Mouse (Mus musculus): ENCODE data around the gene Tmbim6. TPM values are rescaled to one million over a fixed set of nuclear protein-coding genes. Genes with fewer than 3 reads are reported as not detected.

Gene Tmbim6
- 100 to 1,000 TPM; 336 to 365 (median 345) TPM for total RNA-seq (2022)

DNA sequence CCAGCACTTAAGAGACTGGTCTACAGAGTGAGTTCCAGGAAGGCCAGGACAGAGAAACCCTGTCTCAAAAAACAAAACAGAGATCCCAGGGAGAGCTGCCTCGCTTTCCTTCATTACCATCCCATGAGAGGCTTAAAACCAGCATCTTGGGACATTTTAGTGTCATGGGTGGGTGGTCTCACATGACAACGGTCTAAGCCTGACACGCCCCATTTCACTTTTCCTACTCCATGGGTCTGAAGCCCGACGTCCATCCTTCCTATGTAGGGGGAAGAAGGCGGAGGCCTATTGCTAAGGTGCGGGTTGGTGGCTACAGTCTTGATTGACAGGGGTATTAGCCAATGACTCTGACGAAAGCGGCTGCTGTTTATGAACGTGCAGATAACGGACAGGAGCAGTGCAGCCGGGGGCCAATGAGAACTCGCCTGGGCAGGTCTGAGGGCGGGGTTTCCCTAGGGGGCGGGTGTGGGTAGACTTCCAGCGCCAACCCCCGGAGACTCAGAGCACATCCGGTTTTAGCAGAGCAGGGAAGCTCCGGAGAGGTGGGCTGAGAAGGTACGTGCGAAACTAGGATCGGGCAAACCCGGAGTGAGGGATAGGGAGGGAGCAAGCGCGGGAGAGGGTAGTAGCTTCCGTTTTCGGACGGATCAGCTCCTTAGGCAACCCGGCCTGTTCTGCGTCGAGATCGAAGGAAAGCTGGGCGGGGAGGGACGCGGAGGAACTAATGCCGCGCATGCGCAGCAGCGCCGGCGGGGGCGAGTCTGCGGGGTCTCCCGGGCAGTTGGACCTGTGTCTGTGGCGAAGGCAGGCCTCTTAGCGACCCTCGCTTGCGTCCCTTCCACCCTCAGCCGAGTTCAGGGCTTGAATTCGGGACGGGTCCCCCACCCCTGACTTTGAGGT is at the start of gene Tmbim6:
Gene Tmbim6 (plus strand): TSS at position 397 of the 900 bp plus-strand sequence.
- peak; percentile 96 to 100 for DNase-seq (ENCODE audit: low spot score in 2 of 2)

DNA sequence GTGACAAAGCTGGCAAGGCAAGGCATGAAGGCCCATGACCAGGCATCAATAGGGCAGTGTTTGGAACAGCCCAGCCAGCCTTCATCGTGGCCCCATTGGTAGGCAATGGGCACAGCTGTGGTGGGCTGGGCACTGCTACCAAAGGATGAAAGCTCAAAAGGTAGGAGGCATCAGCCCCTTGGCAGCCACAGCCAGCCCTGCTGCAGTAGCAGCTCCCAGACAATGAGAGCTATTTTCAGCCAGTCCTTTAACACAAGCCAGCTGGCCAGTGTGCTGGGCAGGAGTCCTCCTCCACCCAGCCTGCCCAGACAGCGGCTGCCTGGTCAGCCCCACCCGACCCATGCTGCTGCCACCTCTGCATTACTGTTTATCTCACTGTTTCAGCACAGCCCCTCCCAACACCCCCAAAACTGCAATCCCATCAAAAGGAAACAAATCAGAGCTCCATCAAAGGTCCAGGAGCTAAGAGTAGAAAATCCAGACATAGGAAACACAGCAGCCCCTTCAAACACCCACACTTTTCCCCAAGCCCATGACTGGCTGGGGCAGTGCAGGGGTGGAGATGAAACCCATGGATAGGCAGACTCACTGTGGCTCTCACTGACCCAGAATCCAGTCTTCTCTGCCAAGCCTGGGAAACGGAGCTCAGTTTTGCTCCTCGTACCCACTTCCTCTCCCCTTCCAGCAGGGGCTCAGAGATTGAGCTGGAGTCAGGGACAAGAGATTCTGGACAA is 49.1 kb upstream of the Tmbim6 start:
- DNase-seq (ENCODE audit: low spot score in 2 of 2), result peak; percentile 28 to 84

DNA sequence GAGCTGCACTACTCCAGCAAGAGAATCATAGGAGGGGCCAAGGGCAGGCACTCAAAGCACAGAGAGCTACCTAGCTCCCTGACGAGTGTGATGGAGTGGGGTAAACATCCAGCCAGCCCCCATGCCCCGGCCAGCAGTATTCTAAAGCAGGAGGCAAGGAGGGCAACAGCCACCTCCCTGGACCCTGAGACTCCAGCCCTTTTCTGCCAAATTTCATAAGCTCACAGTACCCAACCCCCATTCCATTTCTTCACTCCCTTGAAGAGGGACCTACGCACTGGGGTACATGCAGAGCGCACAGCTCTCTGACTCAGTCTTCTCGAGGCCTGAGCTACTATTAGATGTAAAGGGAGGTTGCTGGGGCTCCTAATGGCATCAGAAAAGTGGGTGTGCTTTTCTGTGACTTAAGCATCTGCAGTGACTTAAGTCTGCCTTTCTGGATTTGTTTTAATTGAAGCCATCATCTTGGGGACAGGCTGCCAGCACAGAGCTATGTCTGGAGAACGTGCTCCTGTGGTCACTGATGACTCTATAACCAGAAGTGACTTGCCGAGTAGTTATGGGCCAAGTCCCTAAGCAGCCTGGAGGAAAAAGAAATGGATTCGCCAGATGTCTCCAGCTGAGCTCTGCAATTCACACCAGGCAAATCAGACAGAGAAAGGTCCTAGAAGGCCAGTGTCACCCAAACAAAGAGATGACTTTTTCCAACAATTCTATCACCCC is 48.4 kb upstream of the Tmbim6 start:
- DNase-seq (ENCODE audit: low spot score in 2 of 2), result no peak

DNA sequence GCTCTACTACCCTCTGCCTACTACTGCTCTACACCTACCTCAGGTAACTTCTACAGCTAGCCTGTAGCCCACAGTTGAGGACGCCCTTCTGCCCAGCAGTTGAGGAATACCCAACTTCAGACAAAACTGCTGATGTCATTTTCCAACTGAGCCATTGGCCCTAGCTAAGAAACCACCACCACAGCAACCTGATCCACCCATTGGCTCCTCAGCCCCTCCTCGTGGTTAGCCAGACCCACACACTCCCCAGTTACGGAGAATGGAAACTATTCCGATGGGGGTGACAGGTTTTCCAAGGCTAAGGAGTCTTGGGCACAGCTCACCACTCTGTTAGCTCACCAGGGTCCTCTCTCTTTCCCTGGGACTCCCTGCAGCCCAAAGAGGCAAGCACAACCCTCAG is 47.7 kb upstream of the Tmbim6 start:
- DNase-seq (ENCODE audit: low spot score in 2 of 2), result no peak

DNA sequence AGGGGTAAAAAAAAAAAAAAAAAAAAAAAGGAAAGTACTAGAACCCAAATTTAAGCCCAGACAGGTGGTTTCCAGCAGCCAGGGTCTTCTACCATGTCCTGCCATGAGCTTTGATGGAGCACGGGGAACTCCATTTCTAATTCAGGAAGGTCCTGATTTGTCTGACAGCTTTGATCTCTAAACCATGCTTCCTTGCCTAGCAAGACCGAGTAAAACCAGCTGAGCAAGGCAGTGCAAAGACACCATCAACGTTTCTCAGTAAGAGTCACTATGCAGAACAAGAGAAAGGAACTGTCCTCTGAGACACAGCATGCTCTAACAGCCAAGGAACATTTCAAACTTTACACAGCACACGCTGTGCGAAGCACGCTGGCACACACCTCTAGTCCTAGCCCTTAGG is 41.1 kb upstream of the Tmbim6 start:
- DNase-seq (ENCODE audit: low spot score in 2 of 2), result no peak

DNA sequence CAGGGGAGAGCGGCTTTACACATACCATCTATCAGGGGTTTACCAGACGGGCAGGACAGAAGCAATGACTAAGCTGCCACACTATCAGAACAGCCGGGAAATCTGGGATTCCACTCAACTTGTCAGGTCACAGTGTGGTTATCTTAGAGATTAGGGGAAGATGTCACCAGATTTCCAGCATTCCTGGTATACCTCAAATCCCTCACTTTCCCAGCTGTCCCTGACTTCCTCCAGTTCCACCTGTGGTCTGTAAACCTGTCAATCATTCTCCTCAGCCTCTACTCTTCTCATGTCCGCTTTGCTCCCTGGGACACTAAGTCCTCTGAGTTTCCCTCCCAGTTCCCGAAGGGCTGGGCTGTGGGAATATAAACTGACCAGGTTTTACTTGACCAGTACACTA is 40.4 kb upstream of the Tmbim6 start:
- no peak for DNase-seq (ENCODE audit: low spot score in 2 of 2)

DNA sequence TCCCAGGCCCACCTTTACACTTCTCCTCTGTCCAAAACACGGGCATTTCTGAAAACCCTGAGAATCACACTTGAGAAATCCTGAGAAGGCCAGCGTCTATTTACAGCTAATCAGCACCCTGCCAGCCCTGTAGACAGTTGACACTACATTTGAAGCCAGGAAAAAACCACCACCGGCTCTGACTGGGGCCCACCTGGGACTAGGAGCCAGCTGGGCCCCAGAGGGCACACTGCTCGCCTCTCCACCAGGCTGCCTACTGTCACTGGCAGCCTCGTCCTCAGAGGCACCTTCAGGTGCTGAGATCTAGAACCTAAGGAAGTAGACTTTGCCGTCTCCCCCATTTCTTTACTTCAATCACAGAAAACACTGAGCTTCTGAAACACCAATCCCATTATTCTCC is 37.0 kb upstream of the Tmbim6 start:
- DNase-seq (ENCODE audit: low spot score in 2 of 2), result no peak

DNA sequence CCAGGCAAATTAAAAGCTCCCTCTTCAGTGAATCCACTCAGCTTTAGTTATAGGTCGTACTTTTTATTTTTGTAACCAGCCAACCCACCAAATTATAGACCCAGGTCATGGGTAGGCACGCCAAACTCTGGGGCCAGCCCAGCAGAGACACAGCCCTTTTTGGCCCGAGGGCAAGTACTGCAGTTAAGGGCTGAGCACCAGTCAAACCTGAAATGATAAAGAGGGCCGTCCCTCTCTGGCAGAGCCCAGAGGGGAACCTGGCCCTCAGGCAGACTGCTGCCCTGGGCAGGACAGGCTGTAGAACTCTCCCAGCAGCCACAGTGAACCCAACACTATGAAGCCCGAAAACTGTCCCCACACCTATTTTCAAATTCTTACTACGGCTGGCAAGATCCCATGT is 36.2 kb upstream of the Tmbim6 start:
- no peak for DNase-seq (ENCODE audit: low spot score in 2 of 2)

DNA sequence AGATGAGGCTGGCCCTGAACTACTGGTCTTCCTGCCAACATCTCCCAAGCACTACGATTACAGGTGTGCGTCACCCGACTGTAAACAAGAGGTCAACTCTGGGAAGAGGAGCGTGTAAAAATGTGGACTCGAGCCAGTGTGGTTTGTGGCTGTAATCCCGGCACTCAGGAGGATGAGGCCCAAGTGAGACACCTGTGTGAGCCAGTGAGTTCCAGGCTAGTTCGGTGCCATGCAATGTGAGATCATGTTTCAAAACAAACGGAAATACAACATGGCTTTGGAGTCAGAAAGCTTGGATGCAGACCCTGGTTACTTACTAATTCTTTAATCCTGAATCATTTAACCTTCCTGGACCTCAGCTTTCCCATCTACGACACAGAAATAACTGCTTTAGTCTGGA is 33.7 kb upstream of the Tmbim6 start:
- no peak for DNase-seq (ENCODE audit: low spot score in 2 of 2)

DNA sequence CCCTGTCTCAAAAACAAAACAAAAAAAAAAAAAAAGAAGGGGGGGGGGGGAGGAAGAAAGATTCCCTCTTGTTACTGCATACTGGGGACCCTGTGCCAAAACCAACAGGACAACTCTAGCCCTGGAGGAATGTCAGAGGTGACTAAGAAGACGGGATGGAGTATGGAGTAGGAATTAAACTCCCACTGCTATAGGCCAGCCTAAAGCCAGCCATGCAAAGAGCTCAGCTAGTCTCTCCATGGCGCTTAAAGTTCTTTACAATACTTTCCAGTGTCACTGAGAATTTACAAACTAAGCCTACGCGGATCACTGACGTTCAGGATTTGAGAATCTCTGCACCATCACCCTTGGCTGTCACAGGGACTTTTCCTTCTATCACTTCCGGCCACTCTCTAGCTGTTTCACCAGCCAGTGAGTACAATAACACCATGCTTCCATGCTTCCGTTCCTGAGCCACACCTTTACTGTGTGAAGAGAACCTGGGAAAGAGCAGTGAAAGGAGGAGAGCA is 28.6 kb upstream of the Tmbim6 start:
- no peak for DNase-seq (ENCODE audit: low spot score in 2 of 2)

DNA sequence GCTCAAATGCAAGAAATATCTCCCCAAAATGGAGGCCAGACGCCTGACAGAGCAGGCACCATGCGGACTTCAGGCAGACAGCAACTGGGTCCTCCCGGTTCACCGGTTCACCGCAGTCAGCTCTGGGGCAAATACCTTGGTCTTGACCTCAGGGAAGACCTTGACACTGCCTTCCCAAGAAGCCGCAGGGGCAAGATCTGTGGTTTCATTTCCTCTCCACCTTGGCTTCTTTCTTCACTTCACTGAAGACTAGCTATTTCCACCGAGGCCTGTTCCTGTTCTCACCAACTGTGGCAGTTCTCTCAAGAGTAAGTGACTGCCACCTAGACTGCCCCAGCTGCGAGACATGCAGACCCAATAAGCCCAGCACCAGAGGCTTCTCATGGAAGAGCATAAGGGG is 27.8 kb upstream of the Tmbim6 start:
- DNase-seq (ENCODE audit: low spot score in 2 of 2), result no peak

DNA sequence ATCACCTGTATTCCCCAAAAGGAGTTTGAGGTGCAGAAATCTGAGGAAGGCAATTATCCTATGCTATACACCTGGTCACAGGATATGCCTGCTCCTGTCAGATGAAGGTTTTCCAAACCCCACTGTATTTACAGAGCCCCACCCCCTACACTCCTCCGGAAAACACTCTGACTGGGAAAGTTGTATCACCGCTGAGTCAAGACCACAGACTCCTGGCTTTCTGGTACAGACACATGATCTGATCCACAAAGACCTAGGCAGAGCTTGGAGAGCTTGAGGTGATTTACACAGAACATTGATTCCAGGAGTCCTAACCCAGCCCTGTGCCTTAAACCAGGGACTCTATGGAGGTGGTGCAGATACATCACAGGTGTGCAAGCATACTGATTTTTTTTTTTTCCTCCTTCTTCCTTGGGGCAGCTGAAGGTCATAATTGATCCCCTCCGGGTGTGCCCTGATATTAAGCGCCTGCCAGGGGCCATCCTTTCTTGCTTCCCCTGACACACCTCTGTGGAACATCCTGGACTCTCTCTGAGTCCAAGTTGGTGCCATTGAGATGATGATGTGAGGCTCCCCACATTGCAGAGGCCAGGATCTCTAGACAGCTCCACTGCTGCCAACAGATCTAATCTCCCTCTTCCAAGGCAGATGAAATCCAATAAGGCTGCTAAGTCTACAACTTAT is 24.0 kb upstream of the Tmbim6 start:
- no peak for DNase-seq (ENCODE audit: low spot score in 2 of 2)

DNA sequence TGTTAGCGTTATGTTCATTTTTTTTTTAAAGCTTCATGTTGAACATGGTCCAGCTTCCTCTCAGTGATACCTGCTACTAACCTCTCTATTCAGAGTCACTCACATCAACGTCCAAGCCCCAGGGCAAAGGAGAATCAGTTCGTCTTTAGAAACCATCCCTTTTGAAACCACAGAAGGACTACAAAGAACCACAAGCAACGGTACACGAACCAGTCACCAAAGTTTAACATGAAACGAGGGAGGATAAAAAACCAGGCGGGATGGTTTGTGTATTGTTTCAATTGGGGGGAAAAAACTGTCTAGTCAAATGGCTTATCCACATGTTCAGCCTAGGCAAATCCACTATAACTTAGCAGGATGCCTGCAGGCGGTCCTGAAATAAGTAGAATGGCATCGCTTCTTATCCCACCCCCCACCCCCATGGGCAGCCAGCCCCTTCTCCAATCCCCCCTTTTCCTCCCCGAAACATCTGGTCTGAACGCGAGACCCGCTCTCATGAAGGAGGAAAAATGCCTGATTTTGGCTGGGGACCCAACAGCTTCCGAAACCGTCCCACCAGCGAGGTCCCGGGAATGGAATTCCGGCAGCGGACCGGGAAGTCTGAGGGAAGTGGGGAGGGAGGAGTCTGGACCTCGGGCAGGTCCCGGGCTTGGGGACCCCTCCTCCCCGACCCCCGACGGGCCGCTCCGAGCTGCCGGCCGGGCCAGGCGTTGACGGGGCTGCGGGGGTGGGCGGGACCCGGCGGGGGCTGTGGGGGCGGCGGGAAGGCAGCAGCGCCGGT is 23.1 kb upstream of the Tmbim6 start:
- no peak for DNase-seq (ENCODE audit: low spot score in 2 of 2)

DNA sequence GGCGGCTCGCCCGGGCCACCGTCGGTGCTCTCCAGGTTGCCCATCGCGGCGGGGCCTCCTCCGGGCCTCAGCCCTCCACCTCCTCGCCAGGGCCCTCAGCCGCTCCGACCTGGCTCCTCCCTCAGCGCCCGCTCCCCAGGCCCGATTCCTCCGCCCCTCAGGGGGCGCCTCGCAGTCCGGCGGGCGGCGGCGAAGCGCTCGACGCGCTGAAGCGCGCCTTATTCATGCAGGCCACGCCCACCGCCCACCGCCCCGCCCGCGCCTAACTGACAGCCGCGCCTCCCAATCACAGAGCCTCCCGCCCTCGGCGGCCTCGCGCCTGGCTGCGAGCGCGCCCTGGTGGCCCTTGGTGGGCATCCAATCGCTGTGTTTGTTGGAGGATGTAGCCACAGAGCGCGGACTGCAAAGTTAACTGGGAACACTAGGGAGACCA is 22.4 kb upstream of the Tmbim6 start, which contains the start of gene Fmnl3:
Gene Fmnl3 (minus strand): TSS at position 224 of the 433 bp plus-strand sequence.
- DNase-seq (ENCODE audit: low spot score in 2 of 2), result peak; percentile 83 to 98

DNA sequence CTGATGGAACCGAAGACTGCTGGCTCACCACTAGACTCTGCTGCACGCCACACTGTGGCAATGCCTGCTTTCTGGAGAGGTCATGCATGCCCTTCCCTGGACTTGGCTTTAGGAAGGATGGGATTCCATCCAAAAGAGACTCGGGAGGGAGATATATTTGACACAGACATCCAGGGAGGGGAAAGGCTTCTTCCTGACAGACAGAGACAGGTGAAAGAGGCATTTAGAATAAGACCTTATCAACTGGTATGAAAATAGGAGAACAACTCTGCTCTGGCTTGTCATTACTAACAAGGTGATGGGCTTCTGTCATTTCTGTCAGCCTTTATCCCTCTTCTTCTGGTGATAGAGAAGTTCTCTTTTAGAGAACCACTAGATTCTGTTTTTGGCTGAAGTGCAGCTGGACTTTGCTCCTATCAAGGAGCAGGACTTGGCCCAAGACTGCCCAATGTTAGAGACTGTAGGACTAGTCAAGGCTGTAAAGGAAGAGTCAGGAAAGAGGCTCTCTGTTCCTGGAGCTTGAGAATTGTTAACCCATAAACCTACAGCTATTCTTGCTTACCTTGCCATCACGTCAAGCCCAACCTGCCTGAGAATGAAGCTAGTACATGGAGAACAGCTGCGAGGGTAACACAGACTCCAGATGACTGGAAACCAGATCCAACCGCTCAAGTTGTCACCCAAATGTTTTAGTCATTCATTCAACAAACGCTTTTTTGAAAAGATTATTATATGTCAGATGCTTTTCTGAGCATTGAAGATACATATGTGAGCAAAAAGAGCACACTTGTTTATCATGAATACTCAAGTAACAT is 20.9 kb upstream of the Tmbim6 start:
- no peak for DNase-seq (ENCODE audit: low spot score in 2 of 2)

DNA sequence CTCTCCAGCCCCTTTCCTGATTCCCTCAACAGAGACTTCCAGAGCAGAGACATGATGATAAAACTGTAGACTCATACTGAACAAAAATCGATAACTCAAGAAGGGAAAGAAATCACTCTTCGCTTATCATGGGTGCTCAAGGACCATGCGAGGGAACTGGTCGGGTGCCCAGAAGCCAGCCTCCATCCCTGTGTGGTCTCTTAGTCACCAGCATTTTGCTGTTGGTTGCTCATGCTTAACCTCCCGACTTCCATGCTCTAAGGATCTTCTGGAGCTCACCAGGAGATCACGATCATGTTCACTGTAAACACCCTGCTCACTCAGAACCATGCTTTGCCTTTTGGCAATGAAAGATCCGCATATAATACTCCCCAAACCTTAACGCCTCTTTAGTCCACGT is 19.9 kb upstream of the Tmbim6 start:
- DNase-seq (ENCODE audit: low spot score in 2 of 2), result no peak

DNA sequence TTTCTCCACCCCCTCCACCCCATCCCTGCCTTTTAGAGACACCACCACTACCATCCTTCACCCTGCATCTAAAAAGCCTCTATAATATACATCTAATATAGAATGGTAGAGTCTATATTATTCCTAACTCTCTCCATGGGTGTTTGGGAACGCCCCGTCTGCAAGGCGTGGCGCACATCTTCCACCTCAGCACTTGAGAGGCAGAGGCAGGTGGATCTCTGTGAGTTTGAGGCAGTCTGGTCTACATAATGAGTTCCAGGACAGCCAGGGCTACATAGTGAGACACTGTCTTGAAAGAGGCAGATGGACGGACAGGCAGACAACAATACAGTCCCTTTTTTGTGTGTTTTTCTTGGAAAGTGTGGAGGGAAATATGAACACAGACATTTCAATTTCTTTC is 17.6 kb upstream of the Tmbim6 start:
- DNase-seq (ENCODE audit: low spot score in 2 of 2), result no peak

DNA sequence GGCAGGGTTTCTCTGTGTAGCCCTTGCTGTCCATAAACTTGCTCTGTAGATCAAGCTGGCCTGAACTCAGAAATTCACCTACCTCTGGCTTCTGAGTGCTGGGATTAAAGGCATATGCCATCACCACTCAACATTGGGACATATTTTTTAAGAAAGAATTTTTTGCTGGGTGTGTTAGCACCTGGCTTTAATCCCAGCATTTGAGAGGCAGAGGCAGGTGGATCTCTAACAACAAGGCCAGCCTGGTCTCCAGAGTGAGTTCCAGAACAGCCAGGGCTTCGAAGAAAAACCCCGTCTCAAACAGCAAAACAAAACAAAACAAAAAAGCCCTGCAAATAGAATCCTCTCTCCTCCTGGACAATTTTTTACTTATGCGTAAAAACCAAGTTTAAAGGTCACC is 17.1 kb upstream of the Tmbim6 start:
- no peak for DNase-seq (ENCODE audit: low spot score in 2 of 2)

DNA sequence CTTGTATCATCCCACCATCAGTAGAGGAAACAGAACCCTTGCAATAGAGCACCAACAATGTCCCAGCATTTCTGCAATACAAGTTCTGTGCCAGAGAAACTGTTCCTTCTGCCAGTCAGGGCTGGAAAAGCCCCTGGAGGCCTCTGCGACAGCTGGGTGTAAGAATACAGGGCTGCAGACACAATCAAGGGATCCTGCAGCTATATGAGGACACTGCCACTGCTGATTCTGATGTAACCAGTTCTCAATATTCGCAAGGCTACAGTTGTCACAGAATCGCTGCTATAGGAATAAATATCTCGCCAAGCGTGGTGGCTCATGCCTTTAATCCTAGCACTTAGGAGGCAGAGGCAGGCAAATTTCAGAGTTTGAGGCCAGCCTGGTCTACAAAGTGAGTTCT is 16.4 kb upstream of the Tmbim6 start:
- no peak for DNase-seq (ENCODE audit: low spot score in 2 of 2)
